Mouse (Mus musculus) cerebellum, postnatal 25 days (tissue): ENCODE data around the gene Pfdn2.
A peak's percentile ranks its signal among the peaks of the same experiment; 100 is the strongest.

ENCODE experiments used
- DNase-seq, 2 experiments: peaks; one replicate each; pipeline ENCODE4 v3.0.0; 2021; ENCODE audit warnings: mixed read lengths in 2 of 2

Gene Pfdn2

DNA sequence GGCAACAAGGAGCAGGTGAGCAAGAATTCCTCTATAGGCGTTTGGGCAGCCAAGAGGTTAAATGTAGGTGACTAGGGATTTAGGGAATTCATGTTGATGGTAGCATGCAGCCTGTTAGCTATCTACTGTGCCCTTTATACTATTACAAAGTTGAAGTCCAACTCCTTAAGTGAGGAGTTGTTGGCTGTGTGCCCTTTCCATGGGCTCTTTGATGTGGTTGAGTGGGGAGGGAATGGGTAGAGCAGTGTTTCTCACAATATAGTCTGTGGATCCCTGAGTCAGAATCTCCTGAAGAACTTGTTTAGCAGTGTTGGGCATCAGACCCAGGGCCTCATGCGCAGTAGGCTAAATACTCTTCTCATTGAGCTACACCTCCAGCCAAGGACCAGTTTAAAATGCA lies 11.3 kb downstream of the Pfdn2 start:
- no peak for DNase-seq

DNA sequence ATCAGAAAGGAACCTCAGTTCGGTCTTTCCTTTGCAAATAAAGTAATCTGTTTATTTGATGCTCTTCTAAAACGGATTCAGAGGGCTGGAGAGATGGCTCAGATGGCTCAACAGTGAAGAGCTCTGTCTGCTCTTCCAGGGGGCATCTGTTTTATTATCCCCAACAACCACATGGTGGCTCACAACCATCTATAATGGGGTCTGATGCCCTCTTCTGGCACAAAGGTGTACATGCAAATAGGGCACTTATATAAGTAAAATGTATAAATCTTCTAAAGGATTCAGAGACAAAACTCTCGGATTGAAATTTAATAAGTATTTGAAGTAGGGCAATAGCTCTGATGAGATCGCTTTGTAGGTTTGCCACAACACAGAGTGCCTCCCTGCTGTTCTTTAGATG lies 13.0 kb downstream of the Pfdn2 start:
- DNase-seq, result peak in 1 of 2 experiments; percentile 38

GRCm38 (mm10) chr1:171360253-171360652 lies 14.8 kb downstream of the Pfdn2 start:
- peak in 1 of 2 experiments; percentile 44 for DNase-seq

DNA sequence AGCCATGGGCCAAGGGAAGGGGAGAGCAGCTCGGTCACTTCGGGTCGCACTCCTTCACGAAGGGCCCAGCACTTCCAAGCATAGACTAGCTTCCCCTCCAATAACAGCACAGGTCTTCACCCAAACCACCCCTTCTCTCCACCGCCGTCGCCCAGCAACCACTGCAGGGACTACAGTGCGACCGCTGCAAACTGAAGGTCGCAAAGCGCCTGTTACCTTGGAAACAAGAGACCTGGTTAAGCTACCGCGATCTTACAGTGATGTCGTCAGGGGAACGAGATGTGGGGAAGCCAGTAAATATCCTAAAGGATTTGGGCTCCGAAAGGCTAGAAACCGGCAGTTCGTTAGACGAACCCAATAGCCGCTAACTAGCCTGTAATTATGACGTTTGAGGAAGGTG lies 15.2 kb downstream of the Pfdn2 start, which contains the start of gene Klhdc9:
Gene Klhdc9, minus strand, starts transcription at position 143 of the 400 bp plus-strand sequence.
- peak; percentile 81 to 88 for DNase-seq

DNA sequence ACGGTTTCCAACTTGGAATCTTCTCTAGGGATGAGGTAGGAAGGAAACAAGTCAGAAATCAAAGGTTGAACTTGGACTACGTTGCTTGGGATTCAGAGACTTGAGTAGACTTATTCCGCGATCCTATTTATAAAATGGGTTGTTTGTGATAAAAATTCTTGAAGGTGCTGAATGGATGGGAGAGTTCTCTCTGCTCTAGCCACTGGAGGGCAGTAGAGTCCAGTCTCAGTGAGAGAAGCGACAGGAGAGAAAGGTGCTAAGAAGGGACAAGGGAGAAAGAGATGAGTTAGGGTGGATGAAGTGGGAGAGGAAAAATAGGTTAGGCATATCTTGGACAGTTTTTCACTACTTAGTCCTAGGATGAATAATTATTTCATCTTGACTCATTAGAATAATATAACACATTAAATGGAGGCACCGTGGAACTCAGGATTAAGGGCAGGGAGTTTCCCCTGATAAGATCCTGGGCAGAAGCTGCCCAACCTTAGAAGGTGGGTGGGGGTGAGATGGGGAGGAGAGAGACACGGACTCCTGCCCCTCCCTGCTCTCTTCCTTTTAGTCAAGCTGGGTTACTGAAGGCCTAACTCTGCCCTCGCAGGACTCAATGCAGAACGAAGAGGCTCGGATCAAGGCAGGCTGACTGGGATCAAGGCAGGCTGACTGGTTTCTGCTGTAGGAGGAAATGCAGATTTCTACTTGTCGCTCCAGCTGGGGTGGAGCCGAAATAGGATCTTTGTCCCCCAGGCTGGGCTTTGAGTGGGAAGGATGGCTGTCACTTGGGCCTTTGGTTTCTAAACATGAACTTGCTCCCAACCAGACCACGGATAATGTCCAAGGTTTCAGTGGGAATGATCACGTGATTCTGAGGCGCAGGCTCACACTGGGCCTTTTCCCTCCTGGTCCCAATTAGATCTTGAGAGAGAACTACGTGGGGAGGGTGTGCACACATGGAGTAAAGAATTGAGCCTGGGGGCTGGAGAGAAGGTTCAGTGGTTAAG lies 15.9 kb downstream of the Pfdn2 start:
- DNase-seq, result peak; percentile 75 to 85

- DNase-seq, result no peak
Observed at GRCm38 (mm10) chr1:171365934-171366333, 20.5 kb downstream of the Pfdn2 start.

DNA sequence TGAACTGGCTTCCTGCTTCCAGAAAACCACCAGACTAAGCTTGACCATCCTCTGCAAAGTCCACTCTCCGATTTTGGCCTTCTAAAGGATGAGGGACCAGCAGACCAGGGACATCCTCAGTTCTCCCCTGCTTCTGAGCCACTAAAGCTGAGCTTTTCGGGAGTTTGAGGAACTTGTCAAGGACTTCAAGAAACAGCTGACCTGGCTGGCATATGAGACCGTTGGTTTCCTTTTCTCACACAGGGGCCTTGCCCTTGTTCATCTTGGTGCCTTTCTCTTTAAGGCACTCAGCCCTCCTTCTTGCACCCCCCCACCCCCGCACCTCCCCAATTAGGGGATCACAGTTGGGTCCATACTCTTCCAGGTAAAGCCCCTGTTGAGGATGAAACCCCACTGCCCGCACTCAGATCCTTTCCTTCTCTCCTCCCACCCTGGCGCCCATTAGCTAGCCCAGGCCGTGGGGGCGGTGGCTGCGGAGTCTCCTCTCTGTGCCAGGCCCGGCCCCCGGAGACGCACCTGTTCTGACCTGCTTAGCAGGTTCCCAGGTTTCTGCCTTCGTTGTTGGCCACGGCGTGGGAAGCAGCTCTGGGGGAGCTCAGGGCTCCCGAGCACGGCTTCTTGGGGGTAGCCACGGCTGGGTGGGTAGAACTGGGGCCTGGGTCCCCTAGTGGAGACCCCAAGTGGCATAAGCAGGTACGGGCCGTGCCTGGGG lies 24.5 kb downstream of the Pfdn2 start, which contains the start of gene Nectin4:
Gene Nectin4, plus strand, starts transcription at position 255 of the 712 bp plus-strand sequence.
- no peak for DNase-seq

DNA sequence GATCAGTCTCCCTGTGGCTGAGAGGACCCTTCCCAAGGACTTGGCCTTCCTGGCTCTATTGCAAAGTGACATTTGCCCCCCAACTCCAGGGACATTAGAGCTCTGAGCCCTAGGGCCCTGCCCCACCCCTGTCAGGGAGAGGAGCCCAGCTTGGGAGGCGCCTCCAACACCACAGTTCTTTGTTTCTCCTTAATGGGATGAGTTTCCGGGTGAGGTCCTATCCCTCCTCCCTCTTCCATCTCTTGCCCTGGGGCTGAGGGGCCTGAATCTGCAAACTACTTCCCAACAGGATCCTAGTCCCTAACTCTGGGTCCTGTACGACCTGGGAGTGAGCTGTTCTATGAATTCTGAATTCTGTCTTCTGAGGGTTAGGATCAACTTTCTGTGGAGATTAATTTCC lies 27.4 kb downstream of the Pfdn2 start:
- no peak for DNase-seq

GRCm38 (mm10) chr1:171373946-171374345 lies 28.5 kb downstream of the Pfdn2 start:
- DNase-seq, result no peak

DNA sequence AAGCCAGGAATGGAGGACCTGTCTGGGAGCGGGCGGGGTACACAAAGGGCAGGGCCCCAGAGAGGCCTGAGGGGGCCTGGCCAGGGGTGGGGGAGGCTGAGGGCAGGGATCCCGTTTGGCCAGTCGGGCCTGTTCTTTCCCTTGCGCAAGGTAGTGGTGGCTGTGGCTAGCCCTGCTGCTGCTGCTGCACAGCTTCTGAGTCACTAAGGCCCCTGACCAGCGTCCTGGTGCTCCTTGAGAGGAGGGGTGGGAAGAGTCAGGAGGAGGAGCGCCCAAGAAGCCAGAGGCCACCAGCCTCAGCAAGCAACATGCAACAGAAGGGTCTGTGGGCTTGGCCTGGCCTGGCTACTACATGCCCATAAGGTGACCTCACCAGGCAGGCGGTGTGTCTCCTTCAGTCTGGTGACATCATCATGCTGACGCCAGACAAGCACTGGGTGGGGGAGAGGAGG lies 30.2 kb downstream of the Pfdn2 start:
- no peak for DNase-seq

DNA sequence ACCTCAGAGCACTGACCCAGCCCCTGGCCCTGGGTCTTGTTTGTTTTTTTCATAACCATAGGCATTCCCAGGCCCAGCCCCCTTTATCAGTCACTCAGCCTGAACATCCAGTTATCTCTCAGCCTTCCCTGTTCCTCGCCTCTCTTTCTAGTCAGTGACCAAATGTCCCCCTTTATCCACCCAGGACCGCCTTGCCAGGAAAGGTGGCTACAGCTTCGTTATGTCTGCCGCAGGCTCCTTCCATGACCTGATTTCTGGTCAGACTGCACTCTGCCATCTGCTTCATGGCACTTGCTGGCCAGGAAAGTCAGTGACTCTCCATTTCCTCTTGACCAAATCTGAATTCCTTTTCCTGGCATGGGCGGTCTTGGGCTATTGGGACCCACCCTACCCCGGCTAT lies 32.8 kb downstream of the Pfdn2 start:
- DNase-seq, result peak; percentile 53 to 60

GRCm38 (mm10) chr1:171379935-171380599 lies 34.6 kb downstream of the Pfdn2 start:
- DNase-seq, result peak; percentile 75 to 85

DNA sequence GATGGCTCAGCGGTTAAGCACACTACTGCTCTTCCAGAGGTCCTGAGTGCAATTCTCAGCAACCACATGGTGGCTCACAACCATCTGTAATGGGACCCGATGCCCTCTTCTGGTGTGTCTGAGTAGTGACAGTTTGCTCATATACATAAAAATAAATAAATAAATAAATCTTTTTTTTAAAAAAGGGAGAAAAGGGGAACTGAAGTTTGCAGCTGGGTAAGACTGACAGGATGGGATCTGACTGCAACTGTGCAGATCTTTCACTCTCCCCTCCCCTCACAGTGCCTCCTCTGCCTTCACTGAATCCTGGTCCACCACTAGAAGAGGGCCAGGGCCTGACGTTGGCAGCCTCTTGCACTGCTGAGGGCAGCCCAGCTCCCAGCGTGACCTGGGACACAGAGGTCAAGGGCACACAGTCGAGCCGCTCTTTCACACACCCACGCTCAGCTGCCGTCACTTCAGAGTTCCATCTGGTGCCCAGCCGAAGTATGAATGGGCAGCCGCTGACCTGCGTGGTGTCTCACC lies 36.7 kb downstream of the Pfdn2 start:
- no peak for DNase-seq

DNA sequence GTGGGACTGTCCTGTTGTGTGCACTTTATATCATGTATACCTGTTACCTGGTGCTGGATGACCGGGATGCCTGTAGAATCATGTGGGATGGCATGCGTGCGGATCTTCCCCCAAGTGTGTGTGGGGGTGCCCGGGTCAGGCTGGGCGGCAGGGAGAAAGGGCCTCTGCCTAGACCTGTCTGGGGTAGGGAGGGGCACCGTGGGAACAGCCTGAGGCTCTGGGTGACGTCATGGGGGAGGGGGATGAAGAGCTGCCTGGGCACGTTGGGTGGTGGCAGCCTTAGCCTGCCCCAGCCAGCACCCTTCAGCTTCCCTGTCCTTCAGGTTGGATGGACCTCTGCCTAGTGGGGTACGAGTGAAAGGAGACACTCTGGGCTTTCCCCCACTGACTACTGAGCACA lies 38.9 kb downstream of the Pfdn2 start:
- no peak for DNase-seq

DNA sequence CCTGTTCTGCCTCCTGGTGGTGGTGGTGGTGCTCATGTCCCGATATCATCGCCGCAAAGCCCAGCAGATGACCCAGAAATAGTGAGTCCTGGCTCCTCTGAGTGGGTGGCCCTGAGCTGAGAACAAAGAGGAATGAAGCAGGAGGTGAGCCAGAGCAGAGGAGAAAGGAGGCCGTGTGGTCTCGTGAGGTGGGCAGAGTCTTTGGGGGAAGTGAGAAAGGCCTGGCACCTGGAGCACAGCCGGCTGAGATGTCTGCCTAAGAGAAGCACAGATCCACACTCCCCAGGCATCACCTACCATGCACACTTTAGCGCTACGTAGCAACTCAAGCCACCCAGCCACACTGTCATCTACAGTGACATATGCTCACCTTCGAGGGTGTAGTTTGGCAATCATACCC lies 39.7 kb downstream of the Pfdn2 start:
- DNase-seq, result no peak

DNA sequence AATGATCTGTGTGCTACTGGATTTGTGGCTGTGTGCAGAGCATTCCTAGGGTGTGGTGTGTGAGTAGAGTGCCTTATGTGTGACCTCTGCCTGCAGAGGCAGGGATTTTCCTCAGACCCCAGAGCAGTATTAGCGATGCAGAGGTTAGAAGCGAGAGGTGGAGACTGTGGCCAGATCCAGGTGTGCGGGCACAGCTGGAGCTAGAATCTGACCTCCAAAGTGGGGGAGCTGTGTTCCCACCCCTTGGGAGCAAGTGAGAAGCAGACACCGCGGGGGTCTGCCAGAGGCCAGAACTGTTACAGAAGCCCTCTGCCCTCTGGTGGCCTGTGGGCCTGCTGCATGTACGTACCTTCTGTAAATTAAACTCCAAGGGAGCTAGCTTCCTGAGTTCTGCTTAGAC lies 41.6 kb downstream of the Pfdn2 start:
- DNase-seq, result peak in 1 of 2 experiments; percentile 48

DNA sequence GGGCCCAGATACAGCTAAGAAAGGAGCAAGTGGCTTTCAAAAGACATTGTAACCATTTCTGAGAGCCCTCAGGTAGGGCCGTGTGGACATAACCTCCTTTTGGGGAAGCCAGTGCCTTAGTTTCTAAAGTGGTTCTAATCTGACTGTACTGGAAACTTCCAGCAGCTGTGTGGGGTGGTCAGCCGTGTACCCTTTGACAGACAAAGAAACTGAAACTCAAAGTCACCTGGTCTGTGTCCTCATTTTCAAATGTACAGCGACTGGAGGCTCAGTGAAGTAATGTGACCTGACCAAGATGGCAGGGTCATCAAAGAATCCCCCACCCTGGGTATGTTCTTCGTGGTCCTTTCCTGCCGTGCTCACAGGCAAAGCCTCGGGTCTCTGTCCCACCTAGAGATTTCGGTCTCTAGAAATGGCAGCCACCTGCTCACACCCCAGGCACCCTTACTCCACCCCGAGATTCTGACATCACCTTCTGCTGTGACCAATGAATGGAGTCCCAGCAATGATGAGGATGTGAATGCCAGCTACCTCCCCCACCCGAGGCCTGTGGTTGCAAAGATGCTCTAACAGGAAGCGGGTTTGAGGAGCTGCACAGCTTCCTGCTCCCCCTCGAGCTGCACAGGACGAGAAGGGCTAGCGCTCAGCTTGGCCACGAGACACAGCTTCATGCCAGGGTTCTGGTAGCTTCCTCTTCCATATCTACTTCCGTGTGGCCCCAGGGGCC lies 43.1 kb downstream of the Pfdn2 start, which contains the start of gene Arhgap30:
Gene Arhgap30, plus strand, starts transcription at position 579 of the 727 bp plus-strand sequence.
- DNase-seq, result no peak

- no peak for DNase-seq
Observed at GRCm38 (mm10) chr1:171390101-171390500, 44.6 kb downstream of the Pfdn2 start.

DNA sequence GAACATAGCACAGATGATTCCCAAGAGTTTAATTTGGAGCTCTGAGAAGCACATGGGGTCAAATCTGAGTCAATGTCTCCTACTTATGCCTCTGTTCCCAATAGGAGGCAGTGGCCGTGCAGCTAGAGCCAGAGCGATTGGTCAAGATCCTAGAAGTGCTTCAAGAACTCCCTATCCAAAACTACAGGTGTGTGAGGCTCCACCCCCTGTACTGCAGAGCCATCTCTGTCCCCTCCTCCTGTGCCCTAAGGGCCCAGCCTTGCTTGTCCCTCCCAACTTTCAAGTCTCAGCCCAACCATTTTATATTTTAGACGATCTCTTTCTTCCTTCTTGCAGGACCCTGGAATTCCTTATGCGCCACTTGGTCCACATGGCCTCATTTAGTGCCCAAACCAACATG lies 56.4 kb downstream of the Pfdn2 start:
- DNase-seq, result no peak

DNA sequence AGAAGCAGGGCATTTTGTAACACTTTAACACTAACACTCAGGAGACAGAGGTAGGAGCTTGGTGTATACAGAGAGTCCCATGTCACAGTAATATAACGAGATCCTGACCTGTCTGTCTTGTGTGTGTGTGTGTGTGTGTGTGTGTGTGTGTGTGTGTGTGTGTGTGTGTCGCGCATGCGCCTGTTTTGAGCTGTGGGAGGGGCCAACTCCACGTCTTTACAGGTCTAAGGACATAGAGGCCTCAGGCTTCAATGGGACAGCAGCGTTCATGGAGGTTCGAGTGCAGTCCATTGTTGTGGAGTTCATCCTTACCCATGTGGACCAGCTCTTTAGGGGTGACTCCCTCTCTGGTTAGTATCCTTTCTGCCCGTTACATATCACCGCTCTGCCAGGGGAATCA lies 57.5 kb downstream of the Pfdn2 start:
- no peak for DNase-seq

GRCm38 (mm10) chr1:171407263-171407662 lies 61.8 kb downstream of the Pfdn2 start:
- DNase-seq, result no peak
